Mouse (Mus musculus): Measurements from ENCODE around the gene Atxn2.

- TF ChIP-seq HCFC1 (IDR thresholded peaks at IDR 0.05; ENCODE audit: borderline replicate concordance, insufficient read depth, low read length), result no peak
- TF ChIP-seq CHD2 (IDR thresholded peaks at IDR 0.05; ENCODE audit: low read depth, low read length), result no peak
- no peak for TF ChIP-seq ZC3H11A (IDR thresholded peaks at IDR 0.05; ENCODE audit: borderline replicate concordance, low read depth, low read length)
- TF ChIP-seq MAFK (IDR thresholded peaks at IDR 0.05; ENCODE audit: insufficient read depth, low read depth, low read length), result no peak
These were observed 103.9 kb downstream of the Atxn2 start for GRCm38 (mm10) chr5:121815067-121815466.
